Mouse (Mus musculus) testis, adult 2 months (tissue): ENCODE data around the gene Taar4.

Source experiments
- CTCF ChIP-seq: fragments of 200-500 bp; IDR thresholded peaks from 2 replicates; pipeline ENCODE4 v1.5.1; 2012; ENCODE audit warnings: low read depth, mild to moderate bottlenecking, inconsistent platforms, low read length, moderate library complexity; ENCODE audit not compliant: control insufficient read depth, insufficient read depth, insufficient replicate concordance
- POLR2A ChIP-seq: fragments of 200-500 bp; IDR thresholded peaks from 2 replicates; pipeline ENCODE4 v1.6.1; 2012; ENCODE audit warnings: low read depth, mild to moderate bottlenecking, inconsistent platforms, low read length, moderate library complexity; ENCODE audit not compliant: control insufficient read depth

DNA sequence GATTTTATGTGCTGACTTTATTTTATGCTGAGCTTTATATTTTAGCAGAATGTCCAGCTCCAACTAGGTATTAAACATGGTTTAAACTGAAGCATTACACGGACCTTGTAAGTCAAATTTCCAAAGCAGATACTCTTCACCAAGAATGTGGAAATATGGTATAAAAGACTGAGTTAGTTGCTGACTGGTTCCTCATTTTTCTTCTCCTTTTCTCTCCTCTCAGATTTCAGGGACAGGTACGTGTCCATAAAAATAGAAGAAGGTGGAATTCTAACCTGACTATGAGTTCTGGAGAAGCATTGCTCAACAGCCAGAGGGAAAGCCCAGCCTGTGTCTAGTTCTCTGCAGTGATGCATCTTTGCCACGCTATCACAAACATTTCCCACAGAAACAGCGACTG lies 40.2 kb upstream of the Taar4 start, which contains the start of gene Taar1:
- TF ChIP-seq POLR2A: no peak
- TF ChIP-seq CTCF: no peak
